Mouse (Mus musculus): ENCODE data around the gene Gp1ba. TPM values are rescaled to one million over a fixed set of nuclear protein-coding genes. Genes with fewer than 3 reads are reported as not detected.

The Gp1ba gene
- total and polyA plus RNA-seq, 3 experiments, result 0.25 to 0.84 TPM; not detected in 1

DNA sequence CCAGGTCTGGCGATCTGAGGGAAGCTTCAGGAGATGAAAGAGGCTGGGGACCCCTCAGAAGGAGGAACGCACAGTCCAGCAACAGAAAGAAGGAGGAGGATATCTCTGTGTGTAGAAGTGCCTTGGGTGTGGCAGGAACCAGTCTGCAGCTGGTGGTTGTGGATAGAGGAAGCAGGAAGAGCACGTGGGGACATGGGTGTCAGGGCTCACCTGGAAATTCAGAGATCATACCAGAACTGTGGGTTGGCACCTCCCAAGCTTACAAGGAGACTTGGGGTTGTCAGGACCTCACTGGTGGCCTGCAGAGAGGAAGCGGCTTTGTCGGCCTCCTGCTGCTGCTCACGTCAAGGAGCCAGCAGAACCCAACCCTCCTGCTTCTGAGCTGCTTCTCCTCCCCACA is 41.6 kb upstream of the Gp1ba start:
- 0 out of 2 replicates have a peak overlapping the region, but pooled peaks have one; percentile 1 for H3K27ac ChIP-seq (ENCODE audit: insufficient read depth, low read depth)
- H3K4me1 ChIP-seq (ENCODE audit: control insufficient read depth in 1 of 2, insufficient read depth in 2 of 2), result peaks cover 40 to 95% of the 10 kb centered on the region in 2 experiments
- H3K4me3 ChIP-seq (replicated peaks in 1 of 3; ENCODE audit: low read depth in 2 of 3, low read length in 2 of 3, poor library complexity in 1 of 3), result no peak overlapping the region
- DNase-seq (ENCODE audit: extremely low read depth), result no peak
- no peak overlapping the region for H3K9ac ChIP-seq (ENCODE audit: insufficient read depth, low read depth)
- no peak overlapping the region for H3K4me2 ChIP-seq (ENCODE audit: insufficient read depth, low read depth, poor library complexity, severe bottlenecking)
- H3K9me3 ChIP-seq (replicated peaks; ENCODE audit: low read length), result no peaks in the 10 kb centered on the region
- 0 out of 2 replicates have a peak, but pooled peaks cover 3% of the 10 kb centered on the region for H3K79me2 ChIP-seq (replicated peaks; ENCODE audit: control insufficient read depth, extremely low read depth, insufficient read depth, poor library complexity, severe bottlenecking)
- H3K36me3 ChIP-seq (replicated peaks in 1 of 2; ENCODE audit: control insufficient read depth in 1 of 2, insufficient read depth in 1 of 2, low read length in 1 of 2), result peaks cover 26 to 55% of the 10 kb centered on the region in 2 experiments
- dilution Hi-C loops (cut with MboI; ENCODE audit: extremely low pct_ligation_motif_present, extremely low pct_unique_long_range_greater_than_20kb, low sequenced_read_pairs), result no loop called here
- in situ Hi-C loops (cut with MboI; ENCODE audit: low pct_ligation_motif_present, low pct_unique_long_range_greater_than_20kb, low sequenced_read_pairs), result no loop called here
- peak; percentile 66; the same call in 1 of the 2 replicates for TF ChIP-seq MAX (IDR thresholded peaks at IDR 0.05; ENCODE audit: low read length)
- peak; percentile 65 for TF ChIP-seq BHLHE40 (IDR thresholded peaks at IDR 0.05; ENCODE audit: low read depth, low read length)
- TF ChIP-seq MAFK (IDR thresholded peaks at IDR 0.05; ENCODE audit: insufficient replicate concordance, low read length), result no peak
- TF ChIP-seq POLR2AphosphoS2 (IDR thresholded peaks at IDR 0.05; ENCODE audit: low read depth, low read length), result no peak
- no peak for TF ChIP-seq POLR2A (IDR thresholded peaks at IDR 0.05; ENCODE audit: low read depth, low read length)
- 0 out of 2 replicates have a peak, but pooled peaks have one; percentile 14 for TF ChIP-seq EP300 (IDR thresholded peaks at IDR 0.05; ENCODE audit: low read length)
- TF ChIP-seq ZKSCAN1 (IDR thresholded peaks at IDR 0.05; ENCODE audit: borderline replicate concordance, low read depth, low read length), result no peak
- TF ChIP-seq CHD1 (IDR thresholded peaks at IDR 0.05; ENCODE audit: low read depth, low read length), result no peak
- TF ChIP-seq MYC (IDR thresholded peaks at IDR 0.05; ENCODE audit: low read depth, low read length), result no peak
- no peak for TF ChIP-seq ZNF384 (IDR thresholded peaks at IDR 0.05; ENCODE audit: low read depth, low read length)
- no peak for TF ChIP-seq NRF1 (IDR thresholded peaks at IDR 0.05; ENCODE audit: low read depth, low read length)
- no peak for TF ChIP-seq UBTF (IDR thresholded peaks at IDR 0.05; ENCODE audit: low read depth, low read length)
- no peak for TF ChIP-seq TBP (conservative IDR thresholded peaks at IDR 0.05; ENCODE audit: low read depth, low read length)
- no peak for TF ChIP-seq ELF1 (IDR thresholded peaks at IDR 0.05; ENCODE audit: low read depth, low read length)
- no peak for TF ChIP-seq ETS1 (conservative IDR thresholded peaks at IDR 0.05; ENCODE audit: low read depth, low read length)
- H3K27me3 ChIP-seq (replicated peaks), result no peaks in the 10 kb centered on the region

DNA sequence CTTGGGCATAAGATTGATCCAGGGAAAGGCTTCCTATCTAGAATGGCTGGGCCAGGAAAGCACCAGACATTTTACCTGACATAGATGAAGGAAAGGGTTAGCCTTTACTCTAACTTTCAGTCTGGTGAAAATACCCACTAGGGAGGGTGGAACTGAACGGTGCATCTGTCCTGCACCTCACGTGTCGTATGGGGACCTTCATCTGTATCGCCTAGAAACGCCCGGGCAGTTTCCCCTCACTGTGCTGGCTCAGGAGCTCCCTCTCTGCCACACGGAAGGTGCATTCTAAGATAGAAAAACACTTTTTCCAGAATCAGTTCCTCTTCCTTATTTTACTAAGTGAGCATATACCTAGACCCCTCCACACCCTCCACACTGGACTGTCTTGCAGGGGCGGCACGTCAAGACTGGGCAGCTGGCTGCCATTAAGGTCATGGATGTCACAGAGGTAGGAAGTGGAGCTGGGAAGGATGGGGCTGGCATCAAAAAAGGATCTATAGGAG is 40.4 kb upstream of the Gp1ba start:
- peaks cover 38 to 84% of the 10 kb centered on the region in 2 experiments for H3K4me1 ChIP-seq (ENCODE audit: control insufficient read depth in 1 of 2, insufficient read depth in 2 of 2)
- peaks cover 34 to 64% of the 10 kb centered on the region in 2 experiments for H3K36me3 ChIP-seq (replicated peaks in 1 of 2; ENCODE audit: control insufficient read depth in 1 of 2, insufficient read depth in 1 of 2, low read length in 1 of 2)
- no peak for DNase-seq (ENCODE audit: extremely low read depth)
- no peaks in the 10 kb centered on the region for H3K9me3 ChIP-seq (replicated peaks; ENCODE audit: low read length)
- H3K9ac ChIP-seq (ENCODE audit: insufficient read depth, low read depth), result no peak overlapping the region
- H3K4me2 ChIP-seq (ENCODE audit: insufficient read depth, low read depth, poor library complexity, severe bottlenecking), result no peak overlapping the region
- H3K4me3 ChIP-seq (replicated peaks in 1 of 3; ENCODE audit: low read depth in 2 of 3, low read length in 2 of 3, poor library complexity in 1 of 3), result no peak overlapping the region
- dilution Hi-C loops (cut with MboI; ENCODE audit: extremely low pct_ligation_motif_present, extremely low pct_unique_long_range_greater_than_20kb, low sequenced_read_pairs), result no loop called here
- no peaks in the 10 kb centered on the region for H3K27me3 ChIP-seq (replicated peaks)
- peak overlapping the region; percentile 33; the same call in 1 of the 2 replicates for H3K27ac ChIP-seq (ENCODE audit: insufficient read depth, low read depth)
- in situ Hi-C loops (cut with MboI; ENCODE audit: low pct_ligation_motif_present, low pct_unique_long_range_greater_than_20kb, low sequenced_read_pairs), result no loop called here
- no peaks in the 10 kb centered on the region for H3K79me2 ChIP-seq (replicated peaks; ENCODE audit: control insufficient read depth, extremely low read depth, insufficient read depth, poor library complexity, severe bottlenecking)
- TF ChIP-seq MXI1 (IDR thresholded peaks at IDR 0.05; ENCODE audit: low read depth, low read length) (no peak; the same call in 1 of the 2 replicates), HCFC1 (IDR thresholded peaks at IDR 0.05; ENCODE audit: low read depth, low read length) (no peak), ZKSCAN1 (IDR thresholded peaks at IDR 0.05; ENCODE audit: borderline replicate concordance, low read depth, low read length) (no peak), SMC3 (IDR thresholded peaks at IDR 0.05; ENCODE audit: low read depth, low read length) (peak; percentile 21; the same call in 1 of the 2 replicates), CHD2 (IDR thresholded peaks at IDR 0.05; ENCODE audit: low read length) (peak; percentile 35; the same call in 1 of the 2 replicates), MYC (IDR thresholded peaks at IDR 0.05; ENCODE audit: low read depth, low read length) (peak; percentile 68), TBP (conservative IDR thresholded peaks at IDR 0.05; ENCODE audit: low read depth, low read length) (no peak), ZMIZ1 (IDR thresholded peaks at IDR 0.05; ENCODE audit: low read depth, low read length) (no peak), JUN (IDR thresholded peaks at IDR 0.05; ENCODE audit: insufficient read depth, low read depth, low read length) (no peak), POLR2AphosphoS2 (IDR thresholded peaks at IDR 0.05; ENCODE audit: low read depth, low read length) (no peak), PAX5 (IDR thresholded peaks at IDR 0.05; ENCODE audit: low read length) (no peak), ETS1 (conservative IDR thresholded peaks at IDR 0.05; ENCODE audit: low read depth, low read length) (peak; percentile 69), TCF12 (IDR thresholded peaks at IDR 0.05; ENCODE audit: low read depth, low read length) (no peak), EP300 (IDR thresholded peaks at IDR 0.05; ENCODE audit: low read length) (peak; percentile 87), ZC3H11A (IDR thresholded peaks at IDR 0.05; ENCODE audit: low read depth, low read length) (no peak), CHD1 (IDR thresholded peaks at IDR 0.05; ENCODE audit: low read depth, low read length) (no peak), CTCF (conservative IDR thresholded peaks at IDR 0.05 in 1 of 2, IDR thresholded peaks at IDR 0.05 in 1 of 2; ENCODE audit: low read depth in 2 of 2, low read length in 2 of 2) (peak in 1 of 2 experiments; percentile 41; a peak in 2 of 4 replicates), IRF4 (IDR thresholded peaks at IDR 0.05; ENCODE audit: low read depth, low read length) (peak; percentile 90), SIN3A (IDR thresholded peaks at IDR 0.05; ENCODE audit: low read length) (no peak; the same call in 1 of the 2 replicates), RAD21 (IDR thresholded peaks at IDR 0.05; ENCODE audit: low read depth, low read length) (peak; percentile 25), NELFE (IDR thresholded peaks at IDR 0.05; ENCODE audit: low read depth, low read length) (no peak), MAX (IDR thresholded peaks at IDR 0.05; ENCODE audit: low read length) (no peak), UBTF (IDR thresholded peaks at IDR 0.05; ENCODE audit: low read depth, low read length) (no peak), BHLHE40 (IDR thresholded peaks at IDR 0.05; ENCODE audit: low read depth, low read length) (peak; percentile 95), JUND (conservative IDR thresholded peaks at IDR 0.05; ENCODE audit: low read depth, low read length) (peak; percentile 53; the same call in 1 of the 2 replicates), MAZ (IDR thresholded peaks at IDR 0.05; ENCODE audit: low read depth, low read length) (no peak)

Data from CH12.LX (cell line).